Mouse (Mus musculus) embryonic stem cell, embryonic (primary cell): ENCODE results near the gene Prmt7.

Experiments used
- CTCF ChIA-PET, 4 experiments: fragments of 300-600 bp in 2 of 4; fragments of 350-600 bp in 2 of 4; sonication (Branson Sonifier 250); formaldehyde crosslinking; loops; one replicate each; lab custom pipeline; 2022; ENCODE audit warnings: inconsistent platforms in 2 of 4; lab: Charles Lee
- POLR2A ChIA-PET, 4 experiments: fragments of 300-600 bp in 2 of 4; fragments of 350-600 bp in 2 of 4; sonication (Branson Sonifier 250); formaldehyde crosslinking; loops; one replicate each; lab custom pipeline; 2022; ENCODE audit warnings: antibody characterized with exemption in 4 of 4, inconsistent platforms in 1 of 4; lab: Charles Lee

Prmt7 gene

GRCm38 (mm10) chr8:106263928-106264327 lies 53.2 kb downstream of the Prmt7 start:
- ChIA-PET CTCF (interaction anchor here in 1 of 4 experiments (1.5 kb wide), 1 partner anchor 122 kb away, joined by 3 read pairs; no protein-coding TSS in a partner anchor), POLR2A (interaction anchor here in 2 of 4 experiments (1.1 to 1.4 kb wide), 4 partner anchors 10 to 94 kb away, joined by 3 read pairs; no protein-coding TSS in a partner anchor)

GRCm38 (mm10) chr8:106265398-106265797 lies 54.7 kb downstream of the Prmt7 start:
- POLR2A ChIA-PET: interaction anchor here in 2 of 4 experiments (1.0 to 3.1 kb wide), 8 partner anchors 9 to 71 kb away, joined by 3 to 10 read pairs (median 4); partner anchors contain the start of genes Prmt7 (in 1 of the 2) and Slc7a6os (in 1 of the 2)
- CTCF ChIA-PET: interaction anchor here in 2 of 4 experiments (0.6 to 1.5 kb wide), 8 partner anchors 10 to 137 kb away, joined by 3 to 4 read pairs (median 3); no protein-coding TSS in a partner anchor

- ChIA-PET POLR2A (interaction anchor here in 1 of 4 experiments (0.6 to 1.2 kb wide), 3 partner anchors 14 to 45 kb away, joined by 3 read pairs; no protein-coding TSS in a partner anchor), CTCF (interaction anchor here in 1 of 4 experiments (2.1 kb wide), 1 partner anchor 9 kb away, joined by 7 read pairs; no protein-coding TSS in a partner anchor)
These were observed 58.1 kb downstream of the Prmt7 start for GRCm38 (mm10) chr8:106268710-106269346.

- ChIA-PET POLR2A (no interaction called here), CTCF (interaction anchor here in 1 of 4 experiments (1.0 kb wide), 1 partner anchor 44 kb away, joined by 3 read pairs; no protein-coding TSS in a partner anchor)
These were observed 60.1 kb downstream of the Prmt7 start for GRCm38 (mm10) chr8:106270804-106271203.

- ChIA-PET CTCF (interaction anchor here in 2 of 4 experiments (0.5 to 1.0 kb wide), 3 partner anchors 13 to 162 kb away, joined by 3 to 8 read pairs (median 3); no protein-coding TSS in a partner anchor), POLR2A (no interaction called here)
These were observed 60.6 kb downstream of the Prmt7 start for GRCm38 (mm10) chr8:106271378-106271777.

GRCm38 (mm10) chr8:106273468-106273867 lies 62.7 kb downstream of the Prmt7 start:
- CTCF ChIA-PET: no interaction called here
- POLR2A ChIA-PET: interaction anchor here in 1 of 4 experiments (1.1 kb wide), 2 partner anchors 20 to 99 kb away, joined by 3 read pairs; no protein-coding TSS in a partner anchor

- POLR2A ChIA-PET: no interaction called here
- CTCF ChIA-PET: interaction anchor here in 1 of 4 experiments (0.9 to 1.9 kb wide), 4 partner anchors 9 to 26 kb away, joined by 3 to 7 read pairs (median 3); no protein-coding TSS in a partner anchor
These were observed 66.1 kb downstream of the Prmt7 start for GRCm38 (mm10) chr8:106276709-106277317.

- ChIA-PET CTCF (interaction anchor here in 1 of 4 experiments (1.3 to 1.9 kb wide), 2 partner anchors 11 to 28 kb away, joined by 3 to 7 read pairs; no protein-coding TSS in a partner anchor), POLR2A (interaction anchor here in 1 of 4 experiments (0.6 kb wide), 1 partner anchor 232 kb away, joined by 3 read pairs; the partner anchor contains the start of gene Cdh3)
These were observed 67.8 kb downstream of the Prmt7 start for GRCm38 (mm10) chr8:106278367-106279042.

GRCm38 (mm10) chr8:106280154-106280553 lies 69.4 kb downstream of the Prmt7 start:
- ChIA-PET CTCF (no interaction called here), POLR2A (no interaction called here)

GRCm38 (mm10) chr8:106280844-106281243 lies 70.1 kb downstream of the Prmt7 start:
- ChIA-PET CTCF (no interaction called here), POLR2A (interaction anchor here in 1 of 4 experiments (0.5 kb wide), 1 partner anchor 665 kb away, joined by 4 read pairs; no protein-coding TSS in a partner anchor)

- ChIA-PET POLR2A (interaction anchor here in 2 of 4 experiments (0.6 to 2.5 kb wide), 3 partner anchors 9 to 112 kb away, joined by 3 to 10 read pairs (median 3); no protein-coding TSS in a partner anchor), CTCF (no interaction called here)
These were observed 76.7 kb downstream of the Prmt7 start for GRCm38 (mm10) chr8:106287445-106287844.

- CTCF ChIA-PET: no interaction called here
- POLR2A ChIA-PET: no interaction called here
These were observed 78.0 kb downstream of the Prmt7 start for GRCm38 (mm10) chr8:106288732-106289131.

- ChIA-PET CTCF (interaction anchor here in 2 of 4 experiments (0.6 kb wide), 2 partner anchors 29 to 724 kb away, joined by 3 read pairs; partner anchors contain the start of gene Atp6v0d1 (in 1 of the 2)), POLR2A (interaction anchor here in 1 of 4 experiments (1.5 to 1.6 kb wide), 2 partner anchors 31 to 86 kb away, joined by 3 read pairs; no protein-coding TSS in a partner anchor)
These were observed 78.7 kb downstream of the Prmt7 start for GRCm38 (mm10) chr8:106289464-106289863.

- POLR2A ChIA-PET: no interaction called here
- CTCF ChIA-PET: no interaction called here
These were observed 82.0 kb downstream of the Prmt7 start for GRCm38 (mm10) chr8:106292484-106293396.

GRCm38 (mm10) chr8:106298261-106298660 lies 87.5 kb downstream of the Prmt7 start:
- ChIA-PET POLR2A (no interaction called here), CTCF (no interaction called here)

GRCm38 (mm10) chr8:106298846-106299245 lies 88.1 kb downstream of the Prmt7 start:
- POLR2A ChIA-PET: no interaction called here
- CTCF ChIA-PET: no interaction called here

GRCm38 (mm10) chr8:106299686-106300085 lies 89.0 kb downstream of the Prmt7 start:
- ChIA-PET POLR2A (interaction anchor here in 2 of 4 experiments (0.6 kb wide), 2 partner anchors 65 to 503 kb away, joined by 3 to 4 read pairs; no protein-coding TSS in a partner anchor), CTCF (interaction anchor here (0.5 to 0.7 kb wide), 6 partner anchors 38 to 784 kb away, joined by 3 to 6 read pairs (median 3); partner anchors contain the start of gene Smpd3 (in 1 of the 4))
